Comparison of ENCODE assay signal across 9 mouse cellular contexts in genomic region chr9:13195268-13195667, GRCm38 (mm10). TPM values are rescaled to one million over a fixed set of nuclear protein-coding genes. Genes with fewer than 3 reads are reported as not detected.
DNase-seq lines count a peak whose midpoint lies in the region; ATAC-seq and TF ChIP-seq lines count a peak whose summit lies in the region.
"Had no signal": no experiment of that assay in that cellular context is flagged by ENCODE, and none has a peak within 500 bp of the region (broad histone marks: within the 10 kb centered on the region; RNA-seq: fewer than 3 reads in every experiment).

No protein-coding gene starts in this region.

- H3K9me3 ChIP-seq in midbrain, embryonic 15.5 days: no peaks in the 10 kb centered on the region
- H3K9me3 ChIP-seq: liver, embryonic 15.5 days had no signal

- DNase-seq in kidney, adult 2 months: peak; percentile 42
- DNase-seq in kidney, adult 18-20 months: no peak
- DNase-seq in A20 (ENCODE audit: low read depth, low spot score) (peak; percentile 71), NIH3T3 (ENCODE audit: low read depth) (peak; percentile 67)
- peak; percentile 9 to 27 for DNase-seq in heart, postnatal 10 days
- DNase-seq in urinary bladder, postnatal 25 days (ENCODE audit: low spot score): no peak
- no peak for DNase-seq in adrenal gland, adult 18-20 months (ENCODE audit: low spot score in 2 of 2)

- intact Hi-C loops in heart, postnatal 10 days (cut with DNase I): no loop called here

- no peak overlapping the region for H3K4me2 ChIP-seq in midbrain, embryonic 15.5 days
- H3K4me2 ChIP-seq: liver, embryonic 15.5 days had no signal

- no peak overlapping the region for H3K9ac ChIP-seq in midbrain, embryonic 15.5 days
- H3K9ac ChIP-seq: liver, embryonic 15.5 days had no signal

- ATAC-seq in midbrain, embryonic 15.5 days (replicated peaks): peak; percentile 90

- H3K4me3 ChIP-seq in kidney, adult 2 months (ENCODE audit: insufficient read depth, low read depth, low read length): no peak overlapping the region
- H3K4me3 ChIP-seq in midbrain, embryonic 15.5 days: no peak overlapping the region
- H3K4me3 ChIP-seq: liver, embryonic 15.5 days had no signal

- TF ChIP-seq POLR2A in kidney, adult 2 months (IDR thresholded peaks at IDR 0.05; ENCODE audit: low read depth, low read length): no peak

- under 1% methylated on average over 4 of the region's 4 CpGs for WGBS in kidney, adult 2 months
- WGBS in midbrain, embryonic 15.5 days: 0% methylated on average over 4 of the region's 4 CpGs

- no peaks in the 10 kb centered on the region for H3K36me3 ChIP-seq in kidney, adult 2 months (ENCODE audit: control insufficient read depth, insufficient read depth, low read length)
- no peaks in the 10 kb centered on the region for H3K36me3 ChIP-seq in midbrain, embryonic 15.5 days (replicated peaks)
- H3K36me3 ChIP-seq: liver, embryonic 15.5 days had no signal

- no peak for TF ChIP-seq CTCF in kidney, adult 2 months (conservative IDR thresholded peaks at IDR 0.05; ENCODE audit: insufficient read depth, insufficient read length, low read depth, low read length)

- H3K4me1 ChIP-seq in kidney, adult 2 months (ENCODE audit: control insufficient read depth, insufficient read depth, low read length): no peaks in the 10 kb centered on the region
- H3K4me1 ChIP-seq in midbrain, embryonic 15.5 days: no peaks in the 10 kb centered on the region
- H3K4me1 ChIP-seq: liver, embryonic 15.5 days had no signal

- H3K27me3 ChIP-seq in kidney, adult 2 months (replicated peaks; ENCODE audit: control insufficient read depth, insufficient read depth, low read length): no peaks in the 10 kb centered on the region
- H3K27me3 ChIP-seq in midbrain, embryonic 15.5 days (replicated peaks): no peaks in the 10 kb centered on the region
- H3K27me3 ChIP-seq: liver, embryonic 15.5 days had no signal

- no peak overlapping the region for H3K27ac ChIP-seq in kidney, adult 2 months (ENCODE audit: insufficient read depth, low read depth, low read length)
- no peak overlapping the region for H3K27ac ChIP-seq in midbrain, embryonic 15.5 days
- H3K27ac ChIP-seq: liver, embryonic 15.5 days had no signal

RNA-seq across cellular contexts. Expression of gene Jrkl, which starts 50.4 kb away (rescaled TPM):
- polyA plus RNA-seq in kidney, adult 2 months (2012; rRNA removed): 0.48 and 0.91 TPM in 2 replicates
- 1 to 10 TPM; 7.7 to 8.9 TPM for total RNA-seq in heart, postnatal 10 days (2021)
- 11.0 and 11.3 TPM in 2 replicates for polyA plus RNA-seq in midbrain, embryonic 15.5 days (2015; fragmentation: Nextera tagmentation; extraction: Ambion mirVana)
- total RNA-seq in adrenal gland, adult 18-20 months (2021): 1 to 10 TPM; 5.9 to 6.6 TPM

RNA-seq across cellular contexts. Expression of gene Ccdc82, which starts 51.5 kb away (rescaled TPM):
- 5.8 and 6.7 TPM in 2 replicates for polyA plus RNA-seq in kidney, adult 2 months (2012; rRNA removed)
- 10 to 100 TPM in 1 of 2 experiments, 1 to 10 TPM in 1; 9.9 to 10.1 TPM for total RNA-seq in heart, postnatal 10 days (2021)
- 12.8 and 13.9 TPM in 2 replicates for polyA plus RNA-seq in midbrain, embryonic 15.5 days (2015; fragmentation: Nextera tagmentation; extraction: Ambion mirVana)
- 10 to 100 TPM; 14.4 to 15.2 TPM for total RNA-seq in adrenal gland, adult 18-20 months (2021)

Comparison
In these comparisons a context has a peak if more than half of its experiments do, and no peak if none do; other contexts are left out.
1. DNase-seq: peak in kidney, adult 2 months (single experiment), A20 (single experiment), NIH3T3 (single experiment) and heart, postnatal 10 days (2 of 2); none in kidney, adult 18-20 months (single experiment), urinary bladder, postnatal 25 days (single experiment) and adrenal gland, adult 18-20 months (0 of 2).